Mouse (Mus musculus): Measurements from ENCODE around the gene Sec61a1. TPM values are rescaled to one million over a fixed set of nuclear protein-coding genes. Genes with fewer than 3 reads are reported as not detected.
A peak's percentile ranks its signal among the peaks of the same experiment; 100 is the strongest.

Gene Sec61a1
- total RNA-seq, 2 experiments from 2014 or later = 153 to 184 TPM

DNA sequence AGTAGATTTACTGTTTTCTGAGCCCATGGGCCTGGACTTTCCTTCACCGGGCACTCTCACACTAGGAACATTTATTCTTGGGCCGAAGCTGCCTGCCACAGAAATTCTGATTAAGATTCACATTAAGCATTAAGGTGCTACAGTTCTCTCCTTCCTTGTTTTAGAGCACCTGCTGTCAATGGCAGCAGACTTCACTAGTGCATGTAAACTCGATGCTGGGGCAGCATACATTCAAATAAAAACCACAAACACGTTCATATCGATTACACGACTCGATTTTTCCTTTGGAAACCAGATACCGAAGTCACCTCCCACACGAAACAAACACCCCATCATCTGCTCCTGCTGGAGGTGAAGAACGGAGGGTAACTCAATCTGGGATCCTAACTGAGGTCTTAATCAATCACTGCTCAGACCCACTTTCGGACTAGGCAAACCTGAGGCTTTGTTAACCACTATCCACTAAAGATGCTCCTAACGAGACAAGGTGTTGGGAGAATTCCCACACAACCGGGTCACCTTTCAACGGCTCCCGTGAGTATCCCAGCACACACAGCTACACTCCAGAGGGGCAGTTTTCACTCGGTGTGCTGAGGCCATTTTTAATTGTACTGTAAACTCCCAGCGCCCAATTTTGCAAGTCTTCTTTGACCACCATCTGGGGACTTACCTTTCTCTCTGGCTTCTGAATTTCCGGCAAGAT, 853 bp downstream of the Sec61a1 start:
- ATAC-seq (replicated peaks; ENCODE audit: poor library complexity) = no peak

DNA sequence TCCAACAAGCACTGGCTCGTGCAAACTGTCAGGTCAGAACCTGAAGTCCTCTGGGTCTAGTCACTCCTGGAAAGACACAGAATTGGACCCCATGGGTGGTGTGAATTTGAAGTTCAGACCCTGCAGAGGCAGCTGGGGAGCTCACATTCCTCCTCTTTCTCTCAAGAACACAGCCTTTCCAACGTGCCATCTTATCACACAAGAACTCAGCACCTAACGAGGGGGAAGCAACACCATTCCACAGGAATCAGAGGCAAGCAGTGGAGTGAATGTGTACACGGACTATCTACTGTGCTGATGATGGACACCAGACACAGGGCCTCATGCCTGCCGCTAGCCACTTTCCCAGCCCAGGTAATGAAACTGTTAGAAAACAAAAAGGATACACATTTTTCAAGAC, 2.0 kb downstream of the Sec61a1 start:
- no peak for ATAC-seq (replicated peaks; ENCODE audit: poor library complexity)

GRCm38 (mm10) chr6:88515971-88516370, 2.7 kb downstream of the Sec61a1 start:
- ATAC-seq (replicated peaks; ENCODE audit: poor library complexity) = no peak

- no peak for ATAC-seq (replicated peaks; ENCODE audit: poor library complexity)
These were observed 4.2 kb downstream of the Sec61a1 start for GRCm38 (mm10) chr6:88514546-88514945.

- ATAC-seq (replicated peaks; ENCODE audit: poor library complexity) = no peak
These were observed 4.7 kb downstream of the Sec61a1 start for GRCm38 (mm10) chr6:88513984-88514383.

- 0 out of 2 replicates have a peak, but pooled peaks have one; percentile 2 for ATAC-seq (replicated peaks; ENCODE audit: poor library complexity)
These were observed 15.7 kb downstream of the Sec61a1 start for GRCm38 (mm10) chr6:88503044-88503443.

- ATAC-seq (replicated peaks; ENCODE audit: poor library complexity) = peak; percentile 56
These were observed 16.4 kb downstream of the Sec61a1 start for GRCm38 (mm10) chr6:88502030-88502970.

- no peak for ATAC-seq (replicated peaks; ENCODE audit: poor library complexity)
These were observed 18.3 kb downstream of the Sec61a1 start for GRCm38 (mm10) chr6:88500405-88500767.

- peak; percentile 23; the same call in 1 of the 2 replicates for ATAC-seq (replicated peaks; ENCODE audit: poor library complexity)
These were observed 19.0 kb downstream of the Sec61a1 start for GRCm38 (mm10) chr6:88499481-88500404.

DNA sequence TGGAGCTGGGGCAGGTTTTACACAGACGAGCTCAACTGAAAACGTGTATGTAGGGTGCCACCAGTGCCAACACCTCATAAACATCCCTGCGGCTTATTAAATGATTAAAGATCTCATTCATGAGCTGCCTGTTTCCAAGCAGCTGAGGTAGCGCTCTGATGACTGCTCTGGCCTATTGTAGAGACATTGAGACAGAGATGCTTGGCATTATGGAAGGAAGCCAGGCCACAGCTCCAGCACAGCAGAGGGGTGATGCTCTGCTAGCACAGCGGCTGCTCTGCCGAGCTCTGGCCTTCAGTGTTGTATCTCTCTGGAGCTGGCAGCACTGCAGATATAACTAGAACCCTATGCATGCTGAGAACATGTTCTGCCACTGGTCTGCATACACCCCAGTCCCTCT, 25.0 kb downstream of the Sec61a1 start:
- no peak for ATAC-seq (replicated peaks; ENCODE audit: poor library complexity)

- no peak for ATAC-seq (replicated peaks; ENCODE audit: poor library complexity)
These were observed 27.9 kb downstream of the Sec61a1 start for GRCm38 (mm10) chr6:88490629-88491354.

DNA sequence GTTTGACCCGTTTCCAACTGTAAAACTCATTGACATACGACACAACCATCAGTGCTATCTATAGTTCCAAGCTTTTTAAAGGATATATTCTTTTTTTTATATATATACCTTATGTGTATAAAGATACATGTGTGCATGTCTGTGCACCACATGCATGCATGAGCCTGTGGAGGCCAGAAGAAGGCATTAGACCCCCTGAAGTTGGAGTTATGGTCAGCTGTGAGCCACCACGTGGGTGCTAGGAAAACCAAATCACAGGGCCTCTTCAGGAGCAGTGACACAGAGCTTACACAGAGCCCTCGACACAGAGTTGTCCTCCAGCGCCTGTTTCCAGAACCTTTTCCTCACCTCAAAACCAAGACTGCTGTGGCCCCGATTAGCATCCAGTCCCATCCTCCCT, 28.9 kb downstream of the Sec61a1 start:
- ATAC-seq (replicated peaks; ENCODE audit: poor library complexity) = no peak

DNA sequence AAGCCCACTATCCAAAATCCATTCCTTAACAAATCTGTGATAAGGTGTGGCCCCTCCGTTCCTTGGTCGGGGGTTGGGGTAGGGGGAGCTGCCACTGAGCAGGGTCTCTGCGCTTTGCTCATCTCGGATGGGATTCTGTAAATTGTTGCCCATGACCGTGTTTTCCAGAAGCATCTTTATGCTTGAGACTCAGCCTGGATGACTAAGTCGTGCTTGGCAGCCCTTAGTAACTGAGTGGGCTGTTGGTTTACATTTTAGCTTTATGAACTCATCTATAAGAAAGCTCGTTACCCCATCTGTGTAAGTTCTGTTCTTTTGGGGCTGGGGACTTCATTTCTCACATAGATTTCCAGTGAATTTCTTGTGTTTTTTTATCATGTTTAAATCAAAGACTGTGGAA, 29.7 kb downstream of the Sec61a1 start:
- ATAC-seq (replicated peaks; ENCODE audit: poor library complexity) = no peak

DNA sequence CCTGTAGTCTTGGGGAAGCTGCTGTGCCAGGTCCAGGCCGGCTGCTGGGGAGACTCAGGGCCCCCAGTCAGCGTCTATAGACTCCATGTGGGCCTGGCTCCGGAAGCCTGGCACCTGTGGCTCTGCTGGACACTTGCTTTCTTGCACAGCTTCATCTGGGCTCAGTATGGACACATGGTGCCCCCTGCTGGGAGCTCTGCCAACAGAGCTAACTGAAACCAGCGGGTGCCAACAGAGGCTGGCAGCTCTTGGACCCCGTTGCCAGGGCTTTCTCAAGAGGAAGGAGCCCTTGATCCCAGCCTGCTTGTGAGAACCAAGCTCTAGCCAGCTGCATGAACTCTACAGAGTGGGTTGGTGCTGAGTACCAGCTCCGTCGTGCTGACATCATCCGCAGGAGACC, 31.8 kb downstream of the Sec61a1 start:
- ATAC-seq (replicated peaks; ENCODE audit: poor library complexity) = peak; percentile 82

GRCm38 (mm10) chr6:88485378-88485777, 33.3 kb downstream of the Sec61a1 start:
- no peak for ATAC-seq (replicated peaks; ENCODE audit: poor library complexity)

GRCm38 (mm10) chr6:88483913-88484312, 34.8 kb downstream of the Sec61a1 start:
- ATAC-seq (replicated peaks; ENCODE audit: poor library complexity) = no peak

DNA sequence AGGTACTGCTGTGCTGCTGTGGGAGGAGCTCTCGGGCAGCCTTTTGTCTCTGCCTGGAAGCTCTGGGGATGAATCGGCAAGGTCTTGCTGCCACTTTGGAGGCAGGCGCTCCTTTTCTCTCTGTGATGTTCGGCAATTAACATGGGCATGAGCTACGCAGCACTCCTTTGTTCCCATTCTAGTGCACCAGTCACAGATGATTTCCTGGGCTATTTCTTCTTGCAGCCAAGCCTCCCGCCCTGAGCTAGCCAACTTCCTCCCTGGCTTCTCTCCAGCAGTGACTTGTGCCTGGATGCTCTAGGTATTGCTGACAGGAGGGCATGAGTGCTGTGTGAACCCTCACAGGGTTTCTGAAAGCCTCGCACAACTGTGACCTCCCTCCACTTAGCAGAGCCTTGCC, 35.6 kb downstream of the Sec61a1 start:
- no peak for ATAC-seq (replicated peaks; ENCODE audit: poor library complexity)

- ATAC-seq (replicated peaks; ENCODE audit: poor library complexity) = no peak
These were observed 38.3 kb downstream of the Sec61a1 start for GRCm38 (mm10) chr6:88480421-88480820.

- ATAC-seq (replicated peaks; ENCODE audit: poor library complexity) = no peak
These were observed 48.8 kb downstream of the Sec61a1 start for GRCm38 (mm10) chr6:88469878-88470277.

- peak; percentile 99 for ATAC-seq (replicated peaks; ENCODE audit: poor library complexity)
These were observed 53.4 kb downstream of the Sec61a1 start, which contains the start of gene Ruvbl1 for GRCm38 (mm10) chr6:88465181-88465920. TSS of gene Ruvbl1 (plus strand) at chr6:88465409.
